8 mouse cellular contexts compared by ENCODE assay signal in the genomic region with DNA sequence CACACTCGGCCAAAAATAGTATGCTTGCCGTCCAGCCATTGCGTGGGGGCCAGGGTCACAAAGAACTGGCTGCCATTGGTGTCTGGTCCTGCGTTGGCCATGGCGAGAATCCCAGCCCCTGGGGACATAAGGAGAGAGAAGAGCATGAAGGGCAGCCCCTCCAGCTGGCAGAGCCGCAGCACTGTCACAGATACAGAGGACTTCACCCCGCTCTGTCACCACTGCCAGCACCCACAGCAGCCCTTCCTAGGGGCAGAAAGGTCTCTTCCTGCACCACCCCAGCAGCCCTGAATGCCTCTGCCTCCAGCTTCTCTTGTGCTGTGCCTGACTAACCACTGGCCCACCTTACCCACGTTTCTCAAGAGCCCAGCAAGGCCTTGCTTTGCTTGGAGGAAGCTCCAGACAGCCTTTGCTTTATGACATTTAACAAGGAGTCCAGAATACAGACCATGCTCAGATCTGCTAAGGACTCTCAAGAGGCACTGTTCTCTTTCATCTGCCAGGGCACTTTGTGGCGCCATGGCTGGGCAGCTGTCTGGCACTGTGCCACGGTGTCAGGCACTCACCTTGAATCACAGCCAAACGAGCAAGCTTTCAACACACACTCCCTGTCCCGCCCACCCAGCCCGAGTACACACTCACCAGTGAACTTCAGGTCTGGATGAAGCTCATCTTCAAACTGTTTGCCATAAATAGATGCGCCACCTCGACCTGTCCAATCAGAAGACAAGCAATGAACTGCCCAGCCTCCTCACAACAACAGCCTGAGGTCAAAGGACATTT. TPM values are rescaled to one million over a fixed set of nuclear protein-coding genes. Genes with fewer than 3 reads are reported as not detected.
DNase-seq lines count a peak whose midpoint lies in the region; ATAC-seq lines count a peak whose summit lies in the region.

No protein-coding gene starts in this region.

- H3K36me3 ChIP-seq in forebrain, embryonic 14.5 days (ENCODE audit: control insufficient read depth, insufficient read depth, low read length) = peaks cover 50% of the 10 kb centered on the region
- H3K36me3 ChIP-seq in forebrain, embryonic 11.5 days (ENCODE audit: control insufficient read depth, insufficient read depth, low read length) = no peaks in the 10 kb centered on the region; the same call in 1 of the 2 replicates
- H3K36me3 ChIP-seq in heart, embryonic 10.5 days = peaks cover 65% of the 10 kb centered on the region

- no peak overlapping the region for H3K27ac ChIP-seq in forebrain, embryonic 14.5 days (ENCODE audit: low read depth, low read length)
- H3K27ac ChIP-seq in forebrain, embryonic 11.5 days (ENCODE audit: low read depth, low read length) = no peak overlapping the region
- peak overlapping the region; percentile 80 for H3K27ac ChIP-seq in heart, embryonic 10.5 days

- peak; percentile 70 for DNase-seq in forebrain, embryonic 14.5 days (ENCODE audit: low spot score)
- DNase-seq in forebrain, embryonic 11.5 days (ENCODE audit: low spot score) = no peak
- peak; percentile 59 for DNase-seq in adipocyte (ENCODE audit: low spot score)
- peak; percentile 88 for DNase-seq in heart, embryonic 10.5 days (ENCODE audit: low spot score)
- DNase-seq in kidney, postnatal 36 days = peak; percentile 91 to 92
- peak; percentile 84 for DNase-seq in testis, postnatal 10 days (ENCODE audit: low spot score)
- DNase-seq in thymus, postnatal 36 days = no peak
- no peak for DNase-seq in thymus, postnatal 4 days

- no peaks in the 10 kb centered on the region for H3K27me3 ChIP-seq in forebrain, embryonic 14.5 days (replicated peaks; ENCODE audit: control insufficient read depth, insufficient read depth, low read length)
- H3K27me3 ChIP-seq in forebrain, embryonic 11.5 days (ENCODE audit: control insufficient read depth, insufficient read depth, low read length) = no peaks in the 10 kb centered on the region
- no peaks in the 10 kb centered on the region for H3K27me3 ChIP-seq in heart, embryonic 10.5 days (ENCODE audit: insufficient read depth, poor library complexity, severe bottlenecking)

- 0 out of 2 replicates have a peak, but pooled peaks have one; percentile 29 for ATAC-seq in forebrain, embryonic 14.5 days
- ATAC-seq in forebrain, embryonic 11.5 days (replicated peaks; ENCODE audit: low FRiP score) = no peak

- H3K4me3 ChIP-seq in forebrain, embryonic 14.5 days (ENCODE audit: low read depth, low read length) = no peak overlapping the region
- H3K4me3 ChIP-seq in forebrain, embryonic 11.5 days (ENCODE audit: low read depth, low read length) = no peak overlapping the region
- peak overlapping the region; percentile 25 for H3K4me3 ChIP-seq in heart, embryonic 10.5 days

- no peak overlapping the region for H3K4me2 ChIP-seq in forebrain, embryonic 14.5 days (ENCODE audit: low read length)
- H3K4me2 ChIP-seq in forebrain, embryonic 11.5 days (ENCODE audit: low read depth, low read length, severe bottlenecking) = no peak overlapping the region

- WGBS in forebrain, embryonic 14.5 days = 64% methylated on average over 15 of the region's 15 CpGs
- 88% methylated on average over 15 of the region's 15 CpGs for WGBS in forebrain, embryonic 11.5 days
- 71% methylated on average over 15 of the region's 15 CpGs for WGBS in heart, embryonic 10.5 days

- no peaks in the 10 kb centered on the region for H3K9me3 ChIP-seq in forebrain, embryonic 14.5 days (replicated peaks; ENCODE audit: control insufficient read depth, low read length)
- no peaks in the 10 kb centered on the region for H3K9me3 ChIP-seq in forebrain, embryonic 11.5 days (ENCODE audit: control insufficient read depth, low read length)
- H3K9me3 ChIP-seq in heart, embryonic 10.5 days = no peaks in the 10 kb centered on the region

- H3K9ac ChIP-seq in forebrain, embryonic 14.5 days (ENCODE audit: low read length) = no peak overlapping the region
- H3K9ac ChIP-seq in forebrain, embryonic 11.5 days (ENCODE audit: low read length) = no peak overlapping the region

- H3K4me1 ChIP-seq in forebrain, embryonic 14.5 days (ENCODE audit: control insufficient read depth, insufficient read depth, low read length) = peaks cover 7% of the 10 kb centered on the region
- no peaks in the 10 kb centered on the region for H3K4me1 ChIP-seq in forebrain, embryonic 11.5 days (replicated peaks; ENCODE audit: control insufficient read depth, insufficient read depth, low read length)
- peaks cover 77% of the 10 kb centered on the region for H3K4me1 ChIP-seq in heart, embryonic 10.5 days

RNA-seq across cellular contexts. Expression of gene Ppil1, which starts 12.2 kb away (rescaled TPM):
- polyA plus RNA-seq in forebrain, embryonic 14.5 days (2014; fragmentation: Nextera tagmentation; extraction: Ambion mirVana) = 123 and 131 TPM in 2 replicates
- polyA plus RNA-seq in forebrain, embryonic 11.5 days (2014; fragmentation: Nextera tagmentation; extraction: Ambion mirVana) = 180 and 188 TPM in 2 replicates
- 147 and 188 TPM in 2 replicates for polyA plus RNA-seq in heart, embryonic 10.5 days (2016; fragmentation: Nextera tagmentation; extraction: Ambion mirVana)

RNA-seq across cellular contexts. Expression of gene Cpne5, which starts 13.8 kb away (rescaled TPM):
- 17.2 and 17.4 TPM in 2 replicates for polyA plus RNA-seq in forebrain, embryonic 14.5 days (2014; fragmentation: Nextera tagmentation; extraction: Ambion mirVana)
- polyA plus RNA-seq in forebrain, embryonic 11.5 days (2014; fragmentation: Nextera tagmentation; extraction: Ambion mirVana) = 5.5 and 6.8 TPM in 2 replicates
- polyA plus RNA-seq in heart, embryonic 10.5 days (2016; fragmentation: Nextera tagmentation; extraction: Ambion mirVana) = 18.0 and 23.3 TPM in 2 replicates

RNA-seq across cellular contexts. Expression of gene BC004004, which starts 16.8 kb away (rescaled TPM):
- polyA plus RNA-seq in forebrain, embryonic 14.5 days (2014; fragmentation: Nextera tagmentation; extraction: Ambion mirVana) = 116 and 123 TPM in 2 replicates
- polyA plus RNA-seq in forebrain, embryonic 11.5 days (2014; fragmentation: Nextera tagmentation; extraction: Ambion mirVana) = 58.2 and 61.5 TPM in 2 replicates
- polyA plus RNA-seq in heart, embryonic 10.5 days (2016; fragmentation: Nextera tagmentation; extraction: Ambion mirVana) = 79.2 and 94.0 TPM in 2 replicates

Comparison
In these comparisons a context has a peak if more than half of its experiments do, and no peak if none do; other contexts are left out.
1. DNase-seq: peak in forebrain, embryonic 14.5 days (single experiment), adipocyte (single experiment), heart, embryonic 10.5 days (single experiment), kidney, postnatal 36 days (2 of 2) and testis, postnatal 10 days (single experiment); none in forebrain, embryonic 11.5 days (single experiment), thymus, postnatal 36 days (0 of 2) and thymus, postnatal 4 days (single experiment).